In genomic region chr2:10284636-10285270, GRCm38 (mm10) we compare ENCODE assay signal across 7 mouse cellular contexts.
DNase-seq lines count a peak whose midpoint lies in the region; ATAC-seq and TF ChIP-seq lines count a peak whose summit lies in the region.

No protein-coding gene starts in this region.

- H3K4me2 ChIP-seq in midbrain, embryonic 11.5 days: no peak overlapping the region
- no peak overlapping the region for H3K4me2 ChIP-seq in midbrain, embryonic 15.5 days

- H3K27ac ChIP-seq in midbrain, embryonic 11.5 days (ENCODE audit: low read depth, low read length): no peak overlapping the region
- H3K27ac ChIP-seq in midbrain, embryonic 15.5 days: no peak overlapping the region
- no peak overlapping the region for H3K27ac ChIP-seq in bone marrow, adult 2 months (ENCODE audit: control insufficient read depth, insufficient read depth, low read depth, low read length, poor library complexity)

- no peaks in the 10 kb centered on the region for H3K9me3 ChIP-seq in midbrain, embryonic 11.5 days (ENCODE audit: control insufficient read depth, low read length)
- no peaks in the 10 kb centered on the region for H3K9me3 ChIP-seq in midbrain, embryonic 15.5 days

- H3K4me1 ChIP-seq in midbrain, embryonic 11.5 days (ENCODE audit: control insufficient read depth, insufficient read depth, low read length): peaks cover 6% of the 10 kb centered on the region
- 0 out of 2 replicates have a peak, but pooled peaks cover 6% of the 10 kb centered on the region for H3K4me1 ChIP-seq in midbrain, embryonic 15.5 days
- H3K4me1 ChIP-seq in bone marrow, adult 2 months (ENCODE audit: control insufficient read depth, insufficient read depth, low read length): no peaks in the 10 kb centered on the region

- WGBS in midbrain, embryonic 11.5 days: 2% methylated on average over 10 of the region's 10 CpGs
- 3% methylated on average over 10 of the region's 10 CpGs for WGBS in midbrain, embryonic 15.5 days
- 26% methylated on average over 10 of the region's 10 CpGs for WGBS in bone marrow, adult 2 months

- peak; percentile 92 for DNase-seq in midbrain, embryonic 11.5 days (ENCODE audit: low spot score, missing footprints)
- peak; percentile 57 for DNase-seq in gastrocnemius, postnatal 10 days
- peak; percentile 65 for DNase-seq in kidney, adult 18-20 months
- peak; percentile 55 for DNase-seq in lung, postnatal 36 days
- DNase-seq in spleen, postnatal 4 days (ENCODE audit: low spot score in 2 of 2): no peak

- no peak overlapping the region for H3K9ac ChIP-seq in midbrain, embryonic 11.5 days (ENCODE audit: low read length)
- H3K9ac ChIP-seq in midbrain, embryonic 15.5 days: no peak overlapping the region

- peaks cover 41% of the 10 kb centered on the region for H3K27me3 ChIP-seq in midbrain, embryonic 11.5 days (ENCODE audit: control insufficient read depth, insufficient read depth, low read length)
- H3K27me3 ChIP-seq in midbrain, embryonic 15.5 days (replicated peaks): peaks cover 47% of the 10 kb centered on the region

- H3K4me3 ChIP-seq in midbrain, embryonic 11.5 days (ENCODE audit: low read depth, low read length): no peak overlapping the region
- H3K4me3 ChIP-seq in midbrain, embryonic 15.5 days: no peak overlapping the region
- H3K4me3 ChIP-seq in bone marrow, adult 2 months (replicated peaks; ENCODE audit: control insufficient read depth, low read depth, low read length): no peak overlapping the region

- no peaks in the 10 kb centered on the region for H3K36me3 ChIP-seq in midbrain, embryonic 11.5 days (ENCODE audit: control insufficient read depth, insufficient read depth, low read length)
- no peaks in the 10 kb centered on the region for H3K36me3 ChIP-seq in midbrain, embryonic 15.5 days (replicated peaks)

- ATAC-seq in midbrain, embryonic 11.5 days (ENCODE audit: low FRiP score): peak; percentile 82
- no peak for ATAC-seq in midbrain, embryonic 15.5 days (replicated peaks)

- peak; percentile 21; the same call in 1 of the 2 replicates for TF ChIP-seq CTCF in bone marrow, adult 2 months (IDR thresholded peaks at IDR 0.05; ENCODE audit: control insufficient read depth, insufficient read depth, low read length)

- TF ChIP-seq POLR2A in bone marrow, adult 2 months (IDR thresholded peaks at IDR 0.05; ENCODE audit: borderline replicate concordance, control insufficient read depth, low read depth, low read length): no peak

Comparison
In these comparisons a context has a peak if more than half of its experiments do, and no peak if none do; other contexts are left out.
1. DNase-seq: peak in midbrain, embryonic 11.5 days (single experiment), gastrocnemius, postnatal 10 days (single experiment), kidney, adult 18-20 months (single experiment) and lung, postnatal 36 days (single experiment); none in spleen, postnatal 4 days (0 of 2).